Mouse (Mus musculus) CH12.LX (cell line): ENCODE measurements around the gene Miip. TPM values are rescaled to one million over a fixed set of nuclear protein-coding genes. Genes with fewer than 3 reads are reported as not detected.

Source experiments
- DNase-seq: peaks from one replicate; pipeline ENCODE4 v3.0.0-alpha.2; 2013; ENCODE audit errors: extremely low read depth
- H3K27ac ChIP-seq: 2 replicates; pipeline ENCODE4 v1.5.1; 2012; ENCODE audit warnings: low read depth, mild to moderate bottlenecking, control low read depth, moderate library complexity; ENCODE audit not compliant: insufficient read depth
- H3K27me3 ChIP-seq: replicated peaks from 2 replicates; pipeline ENCODE3; 2012; ENCODE audit warnings: inconsistent platforms
- H3K36me3 ChIP-seq, 2 experiments: replicated peaks in 1 of 2; 2 replicates each; pipeline versions ENCODE3 to v1.6.1; 2012; ENCODE audit warnings: inconsistent platforms in 1 of 2, low read length in 1 of 2, mild to moderate bottlenecking in 1 of 2, mixed read lengths in 1 of 2, moderate library complexity in 1 of 2; ENCODE audit not compliant: control insufficient read depth in 1 of 2, insufficient read depth in 1 of 2
- H3K4me1 ChIP-seq, 2 experiments: 2 replicates each; pipeline ENCODE4 v1.6.1; 2012; ENCODE audit warnings: inconsistent platforms in 1 of 2, moderate library complexity in 1 of 2; ENCODE audit not compliant: insufficient read depth in 2 of 2, control insufficient read depth in 1 of 2
- H3K4me2 ChIP-seq: 2 replicates; pipeline ENCODE4 v1.6.1; 2012; ENCODE audit warnings: low read depth, mild to moderate bottlenecking, control low read depth; ENCODE audit not compliant: poor library complexity, insufficient read depth, severe bottlenecking
- H3K4me3 ChIP-seq, 3 experiments: fragments of 150-350 bp in 1 of 3; sonication (generic) in 1 of 3; replicated peaks in 1 of 3; 2 replicates each; pipeline versions ENCODE3 to v1.5.1; 2011 to 2012; ENCODE audit warnings: low read depth in 2 of 3, low read length in 2 of 3, mild to moderate bottlenecking in 2 of 3, moderate library complexity in 2 of 3, control low read depth in 1 of 3, improper control_type of control experiment in 1 of 3, inconsistent platforms in 1 of 3, mixed read lengths in 1 of 3; ENCODE audit not compliant: poor library complexity in 1 of 3
- H3K79me2 ChIP-seq: replicated peaks from 2 replicates; pipeline ENCODE4 v1.6.1; 2012; ENCODE audit warnings: mild to moderate bottlenecking, moderate library complexity; ENCODE audit not compliant: control insufficient read depth, poor library complexity, insufficient read depth, severe bottlenecking; ENCODE audit errors: extremely low read depth
- H3K9ac ChIP-seq: 2 replicates; pipeline ENCODE4 v1.6.1; 2012; ENCODE audit warnings: low read depth, mild to moderate bottlenecking, control low read depth, moderate library complexity; ENCODE audit not compliant: insufficient read depth
- H3K9me3 ChIP-seq: replicated peaks from 2 replicates; pipeline ENCODE3; 2012; ENCODE audit warnings: low read length, inconsistent platforms, mixed read lengths
- BHLHE40 ChIP-seq: IDR thresholded peaks from 2 replicates; pipeline ENCODE4 v1.6.1; 2011; ENCODE audit warnings: mild to moderate bottlenecking, low read depth, low read length, improper control_type of control experiment
- CHD2 ChIP-seq: IDR thresholded peaks from 2 replicates; pipeline ENCODE4 v1.6.1; 2011; ENCODE audit warnings: low read length, improper control_type of control experiment
- E2F4 ChIP-seq: IDR thresholded peaks from 2 replicates; pipeline ENCODE4 v1.6.1; 2011; ENCODE audit warnings: low read depth, low read length, improper control_type of control experiment; ENCODE audit not compliant: insufficient replicate concordance
- ELF1 ChIP-seq: IDR thresholded peaks from 2 replicates; pipeline ENCODE4 v1.6.1; 2014; ENCODE audit warnings: low read depth, mild to moderate bottlenecking, inconsistent platforms, low read length, improper control_type of control experiment
- EP300 ChIP-seq: IDR thresholded peaks from 2 replicates; pipeline ENCODE4 v1.6.1; 2011; ENCODE audit warnings: low read length, improper control_type of control experiment
- ETS1 ChIP-seq: conservative IDR thresholded peaks from 2 replicates; pipeline ENCODE4 v1.6.1; 2012; ENCODE audit warnings: low read depth, mild to moderate bottlenecking, inconsistent platforms, low read length, improper control_type of control experiment, moderate library complexity
- GABPA ChIP-seq: IDR thresholded peaks from 2 replicates; pipeline ENCODE4 v1.6.1; 2012; ENCODE audit warnings: low read depth, low read length, improper control_type of control experiment, inconsistent platforms; ENCODE audit not compliant: insufficient replicate concordance
- HCFC1 ChIP-seq: IDR thresholded peaks from 2 replicates; pipeline ENCODE4 v1.6.1; 2012; ENCODE audit warnings: low read depth, mild to moderate bottlenecking, inconsistent platforms, low read length, improper control_type of control experiment
- IRF4 ChIP-seq: IDR thresholded peaks from 2 replicates; pipeline ENCODE4 v1.6.1; 2014; ENCODE audit warnings: low read depth, mild to moderate bottlenecking, inconsistent platforms, low read length, improper control_type of control experiment
- JUN ChIP-seq: IDR thresholded peaks from 2 replicates; pipeline ENCODE4 v1.6.1; 2011; ENCODE audit warnings: low read depth, mild to moderate bottlenecking, low read length, improper control_type of control experiment, moderate library complexity; ENCODE audit not compliant: insufficient read depth
- JUND ChIP-seq: conservative IDR thresholded peaks from 2 replicates; pipeline ENCODE4 v1.6.1; 2011; ENCODE audit warnings: low read depth, low read length, improper control_type of control experiment
- MAFK ChIP-seq: IDR thresholded peaks from 2 replicates; pipeline ENCODE4 v1.6.1; 2011; ENCODE audit warnings: low read length, improper control_type of control experiment; ENCODE audit not compliant: insufficient replicate concordance
- MAX ChIP-seq: IDR thresholded peaks from 2 replicates; pipeline ENCODE4 v1.6.1; 2011; ENCODE audit warnings: low read length, improper control_type of control experiment
- MAZ ChIP-seq: IDR thresholded peaks from 2 replicates; pipeline ENCODE4 v1.6.1; 2012; ENCODE audit warnings: low read depth, mild to moderate bottlenecking, inconsistent platforms, low read length, improper control_type of control experiment, moderate library complexity
- MYC ChIP-seq: IDR thresholded peaks from 2 replicates; pipeline ENCODE4 v1.6.1; 2011; ENCODE audit warnings: low read depth, mild to moderate bottlenecking, improper control_type of control experiment, low read length
- NELFE ChIP-seq: IDR thresholded peaks from 2 replicates; pipeline ENCODE4 v1.6.1; 2011; ENCODE audit warnings: low read depth, low read length, improper control_type of control experiment
- NRF1 ChIP-seq: IDR thresholded peaks from 2 replicates; pipeline ENCODE4 v1.6.1; 2014; ENCODE audit warnings: low read depth, mild to moderate bottlenecking, inconsistent platforms, low read length, improper control_type of control experiment, moderate library complexity
- PAX5 ChIP-seq: IDR thresholded peaks from 2 replicates; pipeline ENCODE4 v1.6.1; 2012; ENCODE audit warnings: low read length, inconsistent platforms, mixed read lengths
- RCOR1 ChIP-seq: conservative IDR thresholded peaks from 2 replicates; pipeline ENCODE4 v1.6.1; 2012; ENCODE audit warnings: low read depth, mild to moderate bottlenecking, inconsistent platforms, low read length, improper control_type of control experiment
- SMC3 ChIP-seq: IDR thresholded peaks from 2 replicates; pipeline ENCODE4 v1.6.1; 2011; ENCODE audit warnings: low read depth, low read length, improper control_type of control experiment
- TBP ChIP-seq: conservative IDR thresholded peaks from 2 replicates; pipeline ENCODE4 v1.6.1; 2011; ENCODE audit warnings: low read depth, low read length, improper control_type of control experiment
- TCF12 ChIP-seq: IDR thresholded peaks from 2 replicates; pipeline ENCODE4 v1.6.1; 2014; ENCODE audit warnings: low read depth, mild to moderate bottlenecking, inconsistent platforms, low read length, improper control_type of control experiment
- USF1 ChIP-seq: IDR thresholded peaks from 2 replicates; pipeline ENCODE4 v1.6.1; 2014; ENCODE audit warnings: low read depth, mild to moderate bottlenecking, inconsistent platforms, low read length, improper control_type of control experiment
- USF2 ChIP-seq: conservative IDR thresholded peaks from 2 replicates; pipeline ENCODE4 v1.6.1; 2011; ENCODE audit warnings: low read depth, low read length, improper control_type of control experiment
- ZMIZ1 ChIP-seq: IDR thresholded peaks from 2 replicates; pipeline ENCODE4 v1.6.1; 2012; ENCODE audit warnings: low read depth, mild to moderate bottlenecking, inconsistent platforms, low read length, improper control_type of control experiment
- ZNF384 ChIP-seq: IDR thresholded peaks from 2 replicates; pipeline ENCODE4 v1.6.1; 2012; ENCODE audit warnings: low read depth, low read length, improper control_type of control experiment, inconsistent platforms
- dilution Hi-C: fragments of 300-500 bp; cut with MboI; formaldehyde crosslinking; loops from 2 replicates; pipeline ENCODE4 v1.14.3; 2020; ENCODE audit warnings: low sequenced_read_pairs; ENCODE audit not compliant: extremely low pct_unique_long_range_greater_than_20kb, extremely low pct_ligation_motif_present
- in situ Hi-C: fragments of 300-500 bp; cut with MboI; formaldehyde crosslinking; loops from 3 replicates; pipeline ENCODE4 v1.14.3; 2019; ENCODE audit warnings: low sequenced_read_pairs, low pct_ligation_motif_present, low pct_unique_long_range_greater_than_20kb, mixed read lengths
- polyA plus RNA-seq: library from polyadenylated mRNA; unstranded; fragments of >175 nt; gene quantifications from 2 replicates; pipeline ENCODE4 v1.2.1, GENCODE M21; 2012; ENCODE audit warnings: low read depth; ENCODE audit not compliant: insufficient read length
- total RNA-seq, 2 experiments: library from RNA; depleted of rRNA; stranded (reverse); fragments of 300-350 nt in 1 of 2; fragments of >200 nt in 1 of 2; gene quantifications; 2 replicates each; pipeline ENCODE4 v1.2.3; 2012 to 2014

Gene Miip
- total and polyA plus RNA-seq, 3 experiments: 31.5 to 58.8 (median 46.6) TPM

- H3K9me3 ChIP-seq: no peaks in the 10 kb centered on the region
- DNase-seq: no peak
- dilution Hi-C loops: no loop called here
- H3K4me2 ChIP-seq: no peak overlapping the region
- H3K4me1 ChIP-seq: no peaks in the 10 kb centered on the region
- peaks cover 84 to 94% of the 10 kb centered on the region in 2 experiments for H3K36me3 ChIP-seq
- H3K4me3 ChIP-seq: no peak overlapping the region
- H3K79me2 ChIP-seq: no peaks in the 10 kb centered on the region
- no peaks in the 10 kb centered on the region for H3K27me3 ChIP-seq
- no peak overlapping the region for H3K9ac ChIP-seq
- no peak overlapping the region for H3K27ac ChIP-seq
- no peak for TF ChIP-seq USF1
- TF ChIP-seq JUND: no peak
- TF ChIP-seq HCFC1: no peak
- no peak for TF ChIP-seq TCF12
- TF ChIP-seq E2F4: no peak
- TF ChIP-seq CHD2: no peak
- TF ChIP-seq NELFE: no peak
- no peak for TF ChIP-seq MAX
- TF ChIP-seq RCOR1: no peak
- TF ChIP-seq MYC: no peak
- no peak for TF ChIP-seq ELF1
- no peak for TF ChIP-seq SMC3
- no peak for TF ChIP-seq BHLHE40
- no peak for TF ChIP-seq ZMIZ1
- no peak for TF ChIP-seq ZNF384
- in situ Hi-C loops: no loop called here
Measured at GRCm38 (mm10) chr4:147886158-147886557, 17.5 kb upstream of the Miip start.

- no peaks in the 10 kb centered on the region for H3K4me1 ChIP-seq
- no peak overlapping the region for H3K27ac ChIP-seq
- H3K36me3 ChIP-seq: peaks cover 88 to 90% of the 10 kb centered on the region in 2 experiments
- no peak for TF ChIP-seq MAZ
- no peak for TF ChIP-seq JUND
- TF ChIP-seq IRF4: no peak
- TF ChIP-seq MAFK: no peak
- TF ChIP-seq PAX5: no peak
- TF ChIP-seq MAX: no peak
- no peak for TF ChIP-seq TCF12
- TF ChIP-seq NRF1: no peak
- TF ChIP-seq GABPA: no peak
- TF ChIP-seq NELFE: no peak
- TF ChIP-seq EP300: no peak
- TF ChIP-seq TBP: no peak
- no peak for TF ChIP-seq USF1
- TF ChIP-seq USF2: no peak
- TF ChIP-seq ETS1: no peak
- no peak for TF ChIP-seq JUN
- no peaks in the 10 kb centered on the region for H3K27me3 ChIP-seq
- no peak overlapping the region for H3K9ac ChIP-seq
- in situ Hi-C loops: no loop called here
- DNase-seq: no peak
- H3K79me2 ChIP-seq: no peaks in the 10 kb centered on the region
- no peak overlapping the region for H3K4me3 ChIP-seq
- H3K9me3 ChIP-seq: no peaks in the 10 kb centered on the region
- dilution Hi-C loops: no loop called here
- no peak overlapping the region for H3K4me2 ChIP-seq
Measured at GRCm38 (mm10) chr4:147884138-147884537, 15.5 kb upstream of the Miip start.
